Mouse (Mus musculus) ES-Bruce4 (cell line): ENCODE results near the gene Dpagt1.

ENCODE experiments used
- CTCF ChIP-seq: IDR thresholded peaks from one replicate; pipeline ENCODE4 v1.8.1; 2011; ENCODE audit warnings: low read depth, low read length
- EP300 ChIP-seq: IDR thresholded peaks from 2 replicates; pipeline ENCODE4 v1.6.1; 2011; ENCODE audit warnings: low read depth, low read length; ENCODE audit not compliant: insufficient read depth

GRCm38 (mm10) chr9:44288959-44289291 lies 36.9 kb upstream of the Dpagt1 start:
- TF ChIP-seq CTCF = no peak
- TF ChIP-seq EP300 = no peak
